Mouse (Mus musculus) cortical plate, adult 2 months (tissue): ENCODE data around the gene Hspb8.

ENCODE experiments used
- CTCF ChIP-seq: fragments of 200-500 bp; IDR thresholded peaks from 2 replicates; pipeline ENCODE4 v1.5.1; 2011; ENCODE audit warnings: mild to moderate bottlenecking, control low read depth, low read length; ENCODE audit not compliant: insufficient read depth; ENCODE audit errors: extremely low read depth
- POLR2A ChIP-seq: fragments of 200-500 bp; IDR thresholded peaks from 2 replicates; pipeline ENCODE4 v1.6.1; 2011; ENCODE audit warnings: mild to moderate bottlenecking, low read length, control low read depth; ENCODE audit not compliant: insufficient read depth; ENCODE audit errors: extremely low read depth

- TF ChIP-seq CTCF: no peak
- no peak for TF ChIP-seq POLR2A
Measured at GRCm38 (mm10) chr5:116447821-116448350, 25.2 kb upstream of the Hspb8 start.
